Mouse (Mus musculus): ENCODE results near the gene Snapc2.

Snapc2 gene

DNA sequence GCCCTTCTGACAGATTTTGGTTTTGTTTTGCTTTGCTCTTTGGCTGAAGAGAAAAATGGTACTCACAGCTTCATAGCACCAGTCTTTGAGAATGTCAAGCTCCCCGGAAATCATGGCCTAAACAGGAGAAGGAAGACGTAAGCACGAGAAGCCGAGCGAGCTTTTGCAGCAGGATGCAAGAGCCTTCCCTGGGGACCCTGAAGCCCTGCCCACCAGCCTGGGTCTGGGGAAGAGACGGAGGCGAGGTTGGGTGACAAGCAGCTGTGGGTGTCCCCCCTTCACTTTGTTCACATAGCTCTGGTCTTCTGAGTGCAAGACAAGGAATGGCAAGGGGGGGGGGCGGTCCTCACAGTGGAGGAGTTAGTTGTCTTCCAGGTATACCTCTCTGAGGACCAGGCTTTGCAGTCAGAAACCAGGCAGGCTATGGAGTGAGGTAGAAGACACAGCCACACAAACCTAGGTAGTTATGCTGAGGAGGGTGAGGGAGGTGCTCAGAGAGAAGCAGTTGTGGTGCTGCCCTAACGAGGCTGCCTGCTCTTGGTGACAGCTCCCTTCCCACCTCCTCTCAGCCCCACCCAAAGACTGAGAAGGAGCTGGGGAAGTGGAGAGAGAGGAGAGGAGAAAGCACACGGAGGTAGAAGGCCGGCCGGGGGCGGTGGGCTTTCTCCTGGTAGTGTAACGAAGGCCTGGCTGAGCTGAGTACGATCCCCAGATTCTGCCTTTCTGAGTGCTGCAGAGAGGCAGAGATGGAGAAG, 12.5 kb downstream of the Snapc2 start:
- DNase-seq (ENCODE audit: low spot score in 2 of 2), result no peak

DNA sequence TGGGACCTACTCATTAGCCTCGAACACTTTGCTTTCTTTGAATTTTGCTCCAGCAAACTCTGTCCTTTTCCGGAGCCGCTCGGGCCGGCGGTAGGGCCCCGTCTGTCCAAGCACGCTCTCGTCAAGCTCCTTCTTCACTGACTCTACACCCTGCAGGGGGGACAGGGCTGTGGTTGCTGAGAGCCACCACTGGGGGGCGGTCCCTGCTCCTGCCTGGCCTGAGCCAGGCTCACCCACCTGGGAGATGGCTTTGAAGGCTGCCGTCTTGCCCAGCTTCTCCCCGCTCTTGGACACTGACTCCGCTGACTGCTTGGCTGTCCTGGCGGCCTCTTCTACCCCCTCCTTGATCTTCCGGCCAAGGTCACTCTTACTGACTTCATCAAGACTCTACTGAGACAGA, 14.7 kb downstream of the Snapc2 start:
- no peak for DNase-seq (ENCODE audit: low spot score in 2 of 2)

DNA sequence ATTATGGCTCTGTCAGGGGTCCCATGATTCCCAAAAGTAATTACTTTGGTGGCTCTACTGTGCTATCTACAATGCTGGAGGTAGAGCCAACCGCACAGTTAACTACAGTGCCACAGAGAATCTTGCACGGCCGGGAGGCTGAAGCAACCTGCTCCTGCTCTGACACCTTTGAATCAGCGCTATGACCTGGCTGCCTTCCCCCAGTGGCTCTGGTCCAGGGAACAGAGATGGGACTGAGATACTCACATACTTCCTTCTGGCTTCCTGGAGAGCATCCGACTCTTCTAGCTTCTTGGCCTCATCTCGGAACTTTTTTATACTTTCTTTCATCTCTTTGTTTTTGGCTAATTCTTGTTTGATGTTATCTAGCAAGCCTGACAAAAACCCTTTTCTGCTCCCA, 16.7 kb downstream of the Snapc2 start:
- DNase-seq (ENCODE audit: low spot score in 2 of 2), result no peak

DNA sequence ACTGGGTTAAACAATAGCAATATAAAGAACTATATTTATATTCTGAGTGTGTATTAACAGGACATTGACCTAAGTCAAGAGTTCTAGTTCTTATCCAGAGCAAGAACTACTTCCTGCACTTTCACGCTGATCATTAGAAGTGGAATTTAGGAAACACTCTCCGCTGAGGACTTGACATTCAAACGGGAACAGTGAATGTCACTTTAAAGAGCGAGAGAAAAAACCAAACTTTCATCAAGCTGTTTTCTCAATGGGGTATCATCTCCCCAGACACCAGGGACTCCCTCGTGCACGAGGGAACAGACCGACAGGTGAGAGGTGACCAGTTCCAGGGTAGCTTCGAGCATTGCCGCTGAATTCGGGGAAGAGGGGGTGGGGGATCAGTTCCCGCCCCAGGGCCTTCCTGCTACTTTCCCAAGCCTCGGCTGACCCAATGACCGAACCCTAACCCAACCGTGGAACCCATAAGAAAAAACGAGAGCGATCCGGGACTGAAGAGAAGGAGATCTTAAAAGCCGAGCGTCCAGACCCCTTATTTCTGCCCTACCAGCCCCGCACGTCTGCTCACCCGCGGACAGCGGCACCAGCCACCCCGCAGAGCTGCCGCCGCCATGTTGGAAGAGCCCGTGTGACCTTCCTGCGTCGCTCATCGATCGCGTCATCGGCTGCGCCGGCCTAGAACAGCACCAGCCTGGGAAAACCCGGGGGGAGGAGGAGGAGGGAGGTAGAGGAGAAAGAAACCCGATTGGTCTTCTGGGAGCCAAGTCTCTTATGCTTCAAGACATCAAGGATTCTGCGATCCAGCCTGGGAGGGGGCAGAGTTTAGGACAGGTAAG, 22.6 kb downstream of the Snapc2 start, which contains the start of gene Timm44:
Gene Timm44 (minus strand): TSS at position 639 of the 836 bp plus-strand sequence.
- peak; percentile 92 for DNase-seq (ENCODE audit: low spot score in 2 of 2)

DNA sequence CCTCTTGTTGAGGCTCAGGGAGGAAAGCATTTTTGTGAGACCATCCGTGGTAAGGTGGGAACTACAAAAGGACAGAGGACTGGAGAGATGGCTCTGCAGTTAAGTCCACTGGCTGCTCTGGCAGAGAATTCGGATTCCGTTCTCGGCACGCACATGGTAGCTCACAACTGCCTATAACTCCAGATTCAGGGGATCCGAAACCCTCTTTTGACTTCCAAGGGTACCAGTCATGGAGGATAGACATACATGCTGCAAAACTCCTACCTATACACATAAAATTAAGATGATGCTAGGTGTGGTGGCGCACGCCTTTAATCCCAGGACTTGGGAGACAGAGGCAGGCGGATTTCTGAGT, 23.2 kb downstream of the Snapc2 start:
- no peak for DNase-seq (ENCODE audit: low spot score in 2 of 2)

DNA sequence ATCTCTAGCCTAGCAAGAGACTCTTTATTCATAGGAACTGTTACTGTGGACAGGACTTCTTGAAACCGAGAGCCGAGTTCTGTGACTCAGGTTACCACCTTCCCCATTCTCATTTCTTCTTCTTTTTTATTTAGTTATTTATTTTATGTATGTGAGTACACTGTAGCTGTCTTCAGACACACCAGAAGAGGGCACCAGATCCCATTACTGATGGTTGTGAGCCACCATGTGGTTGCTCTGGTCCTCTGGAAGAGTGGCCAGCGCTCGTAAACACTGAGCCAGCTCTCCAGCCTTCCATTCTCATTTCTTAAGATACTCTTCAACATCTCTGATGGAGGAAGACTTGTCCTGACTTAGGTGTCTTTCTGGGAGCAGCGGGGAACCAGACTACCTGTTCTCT, 39.9 kb downstream of the Snapc2 start:
- DNase-seq (ENCODE audit: low spot score in 2 of 2), result no peak

DNA sequence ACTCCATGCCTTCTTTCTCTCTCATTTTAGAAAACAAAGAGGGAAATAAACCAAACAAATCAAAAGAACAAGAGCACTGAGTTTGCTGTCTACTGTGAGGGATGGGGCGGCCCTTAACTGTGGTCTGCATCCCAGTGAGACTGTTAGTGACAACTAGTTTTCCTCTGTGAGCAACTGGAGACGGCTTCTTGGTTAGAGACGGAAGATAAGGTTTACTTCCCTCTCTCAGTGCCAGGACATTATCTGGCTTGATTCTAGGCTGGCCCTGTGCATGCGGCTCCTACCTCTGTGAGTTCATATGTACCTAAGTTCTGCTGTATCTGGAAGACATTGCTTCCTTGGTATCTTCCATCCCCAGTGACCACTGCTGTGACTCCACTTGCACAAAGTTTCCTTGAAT, 44.9 kb downstream of the Snapc2 start:
- no peak for DNase-seq (ENCODE audit: low spot score in 2 of 2)

DNA sequence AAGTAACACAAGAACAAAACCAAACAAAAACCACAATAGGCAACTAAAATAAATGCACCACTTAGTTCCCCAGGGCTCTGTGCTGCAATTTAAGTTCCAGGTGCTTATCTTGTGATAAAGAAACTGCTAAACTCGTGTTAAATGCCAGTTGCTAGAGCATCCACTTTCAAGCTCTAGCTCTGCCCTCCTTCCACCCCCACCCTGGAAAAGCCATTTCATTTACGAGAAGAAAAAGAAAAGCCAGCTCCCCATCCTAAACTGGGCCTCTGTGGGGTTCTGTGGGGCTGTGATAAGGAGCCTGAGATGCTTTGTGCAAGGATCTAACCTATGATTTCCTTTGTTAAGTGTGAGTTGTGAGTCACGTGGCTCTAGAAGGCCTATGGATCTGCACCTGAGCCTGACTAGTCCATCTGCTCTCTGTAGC, 51.3 kb downstream of the Snapc2 start:
- DNase-seq (ENCODE audit: low spot score in 2 of 2), result no peak

All from frontal cortex, postnatal 14 days (tissue).